Mouse (Mus musculus) heart, embryonic 14.5 days (tissue): ENCODE measurements at regions not wholly inside any gene's neighbourhood (a gene's known extent, or its start where the extent isn't known, plus 50 kb on each side); places are given as distances from the start of the nearest gene placed in this dataset.
A peak's percentile ranks its signal among the peaks of the same experiment; 100 is the strongest.

ENCODE experiments used
- ATAC-seq: fragments of 200-750 bp; cut with Nextera tagmentation; 2 replicates; pipeline ENCODE4 v1.8.0; 2017; ENCODE audit warnings: low read depth, moderate TSS enrichment; ENCODE audit not compliant: insufficient number of reproducible peaks, insufficient read depth, low FRiP score
- H3K27ac ChIP-seq, 2 experiments: fragments of 200-500 bp in 1 of 2; fragments of 300-500 bp in 1 of 2; sonication (generic) in 1 of 2; replicated peaks in 1 of 2; 2 replicates each; pipeline ENCODE4 v1.5.1; 2012 to 2014; ENCODE audit warnings: low read depth in 2 of 2, low read length in 2 of 2, control low read depth in 1 of 2, mild to moderate bottlenecking in 1 of 2, mixed read lengths in 1 of 2; ENCODE audit not compliant: control insufficient read depth in 1 of 2, insufficient read depth in 1 of 2
- H3K27me3 ChIP-seq: fragments of 300-500 bp; sonication (generic); 2 replicates; pipeline ENCODE4 v1.6.1; 2014; ENCODE audit warnings: mild to moderate bottlenecking, low read length, control low read depth; ENCODE audit not compliant: control insufficient read depth, insufficient read depth
- H3K36me3 ChIP-seq: fragments of 300-500 bp; sonication (generic); 2 replicates; pipeline ENCODE4 v1.6.1; 2014; ENCODE audit warnings: mild to moderate bottlenecking, control low read depth, low read length, mixed read lengths; ENCODE audit not compliant: control insufficient read depth, insufficient read depth
- H3K4me1 ChIP-seq, 2 experiments: fragments of 200-500 bp in 1 of 2; fragments of 300-500 bp in 1 of 2; sonication (generic) in 1 of 2; 2 replicates each; pipeline ENCODE4 v1.6.1; 2012 to 2014; ENCODE audit warnings: low read length in 2 of 2, control low read depth in 1 of 2, mixed read lengths in 1 of 2; ENCODE audit not compliant: control insufficient read depth in 2 of 2, insufficient read depth in 2 of 2
- H3K4me2 ChIP-seq: fragments of 300-500 bp; sonication (generic); 2 replicates; pipeline ENCODE4 v1.6.1; 2014; ENCODE audit warnings: mild to moderate bottlenecking, low read length
- H3K4me3 ChIP-seq, 2 experiments: fragments of 200-500 bp in 1 of 2; fragments of 300-500 bp in 1 of 2; sonication (generic) in 1 of 2; 2 replicates each; pipeline ENCODE4 v1.5.1; 2012 to 2014; ENCODE audit warnings: low read length in 2 of 2, mild to moderate bottlenecking in 2 of 2, control low read depth in 1 of 2, low read depth in 1 of 2, moderate library complexity in 1 of 2; ENCODE audit not compliant: control insufficient read depth in 1 of 2, insufficient read depth in 1 of 2
- H3K9ac ChIP-seq: fragments of 300-500 bp; sonication (generic); 2 replicates; pipeline ENCODE4 v1.6.1; 2014; ENCODE audit warnings: mild to moderate bottlenecking, low read length
- H3K9me3 ChIP-seq: fragments of 300-500 bp; sonication (generic); 2 replicates; pipeline ENCODE4 v1.6.1; 2016; ENCODE audit warnings: low read length, control low read depth; ENCODE audit not compliant: control insufficient read depth
- WGBS: fragments of 180-500 bp; shearing (Covaris S2); extraction: QIAGEN DNeasy Blood & Tissue Kit; methylation state at CpG from one replicate; pipeline ENCODE4 v1.1.7; 2014; 5-methylcytosine and 5-hydroxymethylcytosine counted together

- 57% methylated on average over 7 of the region's 7 CpGs for WGBS
- no peak overlapping the region for H3K4me3 ChIP-seq
- H3K9me3 ChIP-seq: 0 out of 2 replicates have a peak, but pooled peaks cover 3% of the 10 kb centered on the region
- ATAC-seq: no peak
- no peak overlapping the region for H3K4me2 ChIP-seq
- H3K27ac ChIP-seq: no peak overlapping the region
- H3K4me1 ChIP-seq: no peaks in the 10 kb centered on the region
- no peaks in the 10 kb centered on the region for H3K36me3 ChIP-seq
- H3K9ac ChIP-seq: no peak overlapping the region
- no peaks in the 10 kb centered on the region for H3K27me3 ChIP-seq
Observed at GRCm38 (mm10) chr3:101224091-101224490, 63.6 kb downstream of the Cd2 start.

GRCm38 (mm10) chr3:101219897-101220296 lies 67.8 kb downstream of the Cd2 start:
- no peak overlapping the region for H3K4me3 ChIP-seq
- H3K4me1 ChIP-seq: no peaks in the 10 kb centered on the region
- no peak overlapping the region for H3K27ac ChIP-seq
- no peak overlapping the region for H3K4me2 ChIP-seq
- WGBS: 94% methylated on average over 2 of the region's 2 CpGs
- no peaks in the 10 kb centered on the region for H3K36me3 ChIP-seq
- no peak overlapping the region for H3K9ac ChIP-seq
- no peaks in the 10 kb centered on the region for H3K27me3 ChIP-seq
- no peak for ATAC-seq
- H3K9me3 ChIP-seq: 0 out of 2 replicates have a peak, but pooled peaks cover 3% of the 10 kb centered on the region

- Histone ChIP-seq H3K4me2 (no peak overlapping the region), H3K36me3 (no peaks in the 10 kb centered on the region), H3K4me3 (no peak overlapping the region), H3K4me1 (peaks cover 14 to 22% of the 10 kb centered on the region in 2 experiments), H3K9me3 (0 out of 2 replicates have a peak, but pooled peaks cover 3% of the 10 kb centered on the region), H3K9ac (no peak overlapping the region), H3K27ac (no peak overlapping the region), H3K27me3 (no peaks in the 10 kb centered on the region)
- no peak for ATAC-seq
- WGBS: 87% methylated on average over 13 of the region's 13 CpGs
Observed at GRCm38 (mm10) chr3:101216711-101217110, 71.0 kb downstream of the Cd2 start.

- no peak overlapping the region for H3K27ac ChIP-seq
- no peak overlapping the region for H3K9ac ChIP-seq
- no peak overlapping the region for H3K4me3 ChIP-seq
- no peak overlapping the region for H3K4me2 ChIP-seq
- H3K4me1 ChIP-seq: peaks cover 14 to 26% of the 10 kb centered on the region in 2 experiments
- H3K27me3 ChIP-seq: no peaks in the 10 kb centered on the region
- H3K9me3 ChIP-seq: no peaks in the 10 kb centered on the region
- 42% methylated on average over 4 of the region's 4 CpGs for WGBS
- ATAC-seq: peak; percentile 34; the same call in 1 of the 2 replicates
- H3K36me3 ChIP-seq: no peaks in the 10 kb centered on the region
Observed at GRCm38 (mm10) chr3:101213212-101213562, 74.6 kb downstream of the Cd2 start.

- Histone ChIP-seq H3K27me3 (no peaks in the 10 kb centered on the region), H3K4me3 (no peak overlapping the region), H3K36me3 (no peaks in the 10 kb centered on the region), H3K9ac (peak overlapping the region; percentile 56), H3K4me1 (peaks cover 14 to 26% of the 10 kb centered on the region in 2 experiments), H3K9me3 (no peaks in the 10 kb centered on the region), H3K4me2 (0 out of 2 replicates have a peak overlapping the region, but pooled peaks have one; percentile 6), H3K27ac (peak overlapping the region; percentile 7 to 30; a peak in 2 of 4 replicates)
- ATAC-seq: peak; percentile 69; the same call in 1 of the 2 replicates
- 11% methylated on average over 12 of the region's 12 CpGs for whole genome bisulfite sequencing
Observed at GRCm38 (mm10) chr3:101212403-101213211, 75.1 kb downstream of the Cd2 start.

- Histone ChIP-seq H3K4me1 (peaks cover 14 to 26% of the 10 kb centered on the region in 2 experiments), H3K36me3 (no peaks in the 10 kb centered on the region), H3K4me3 (no peak overlapping the region), H3K9me3 (no peaks in the 10 kb centered on the region), H3K4me2 (no peak overlapping the region), H3K27me3 (no peaks in the 10 kb centered on the region), H3K27ac (no peak overlapping the region), H3K9ac (no peak overlapping the region)
- no peak for ATAC-seq
- 50% methylated on average over 4 of the region's 4 CpGs for WGBS
Observed at GRCm38 (mm10) chr3:101211936-101212335, 75.8 kb downstream of the Cd2 start.

- Histone ChIP-seq H3K9ac (no peak overlapping the region), H3K4me3 (no peak overlapping the region), H3K36me3 (no peaks in the 10 kb centered on the region), H3K9me3 (no peaks in the 10 kb centered on the region), H3K4me2 (no peak overlapping the region), H3K4me1 (peaks cover 14 to 26% of the 10 kb centered on the region in 2 experiments), H3K27ac (no peak overlapping the region), H3K27me3 (no peaks in the 10 kb centered on the region)
- 70% methylated on average over 7 of the region's 7 CpGs for WGBS
- no peak for ATAC-seq
Observed at GRCm38 (mm10) chr3:101209546-101209945, 78.2 kb downstream of the Cd2 start.
